Mouse (Mus musculus): Measurements from ENCODE around the gene C130026I21Rik. TPM values are rescaled to one million over a fixed set of nuclear protein-coding genes. Genes with fewer than 3 reads are reported as not detected.
"Not testable (repeated sequence)": the region's sequence is repeated elsewhere in the genome, so short reads cannot be mapped to it uniquely, and the experiment has no call there.

The C130026I21Rik gene
- polyA plus RNA-seq, 1 experiment from 2014 or later = 1.1 TPM

DNA sequence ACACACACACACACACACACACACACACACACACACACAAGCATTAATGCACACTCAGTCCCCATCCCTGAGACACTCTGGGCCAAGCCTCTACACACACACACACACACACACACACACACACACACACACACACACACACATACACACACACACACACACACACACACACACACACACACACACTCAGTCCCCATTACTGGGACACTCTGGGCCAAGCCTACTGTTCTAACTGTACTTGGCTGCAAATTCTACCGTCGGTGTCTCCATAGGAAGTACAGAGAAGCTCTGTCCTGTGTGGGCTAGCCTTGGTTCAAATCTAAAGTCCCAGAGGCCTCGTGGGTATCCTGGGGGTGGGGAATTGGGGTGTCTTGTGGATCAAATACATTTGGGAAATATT lies 159.5 kb downstream of the C130026I21Rik start:
- not testable (repeated sequence) for H3K4me2 ChIP-seq (ENCODE audit: low read depth, low read length); ATAC-seq; H3K4me3 ChIP-seq (ENCODE audit: low read depth, low read length); H3K27me3 ChIP-seq (ENCODE audit: insufficient read depth, low read length); H3K27ac ChIP-seq (ENCODE audit: low read depth); H3K9ac ChIP-seq (replicated peaks); H3K9me3 ChIP-seq (ENCODE audit: low read length); DNase-seq; H3K4me1 ChIP-seq (ENCODE audit: insufficient read depth); H3K36me3 ChIP-seq (replicated peaks; ENCODE audit: insufficient read depth, low read length)
- WGBS (ENCODE audit: insufficient replicate concordance) = 71% methylated on average over 2 of the region's 3 CpGs

DNA sequence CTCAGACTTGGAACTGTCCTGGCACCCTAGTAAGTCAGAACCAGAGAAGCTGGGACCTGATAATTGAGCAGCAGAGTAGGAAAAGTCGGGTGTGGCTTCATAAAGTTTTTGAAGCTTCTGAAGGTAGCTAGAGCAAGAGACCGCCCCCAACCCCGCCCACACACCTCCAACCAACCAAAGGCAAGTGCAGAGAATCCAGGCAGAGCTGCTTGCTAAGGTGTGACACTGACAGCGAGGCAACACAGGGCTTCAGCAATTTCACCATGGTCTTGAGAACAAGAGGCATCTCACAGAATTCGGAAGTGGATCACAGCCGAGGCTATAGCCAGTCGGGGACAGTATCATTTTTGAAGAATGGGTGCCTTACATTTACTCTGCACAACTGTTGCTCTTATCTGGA lies 160.6 kb downstream of the C130026I21Rik start, which contains the start of gene A530032D15Rik:
Gene A530032D15Rik, minus strand, starts transcription at position 101 of the 400 bp plus-strand sequence.
- not testable (repeated sequence) for DNase-seq; H3K4me2 ChIP-seq (ENCODE audit: low read depth, low read length); H3K36me3 ChIP-seq (replicated peaks; ENCODE audit: insufficient read depth, low read length); H3K9ac ChIP-seq (replicated peaks); H3K4me3 ChIP-seq (ENCODE audit: low read depth, low read length); H3K27me3 ChIP-seq (ENCODE audit: insufficient read depth, low read length); H3K27ac ChIP-seq (ENCODE audit: low read depth); ATAC-seq; H3K4me1 ChIP-seq (ENCODE audit: insufficient read depth); H3K9me3 ChIP-seq (ENCODE audit: low read length)
- WGBS (ENCODE audit: insufficient replicate concordance) = no CpG with 5 or more reads among the region's 7 CpGs

DNA sequence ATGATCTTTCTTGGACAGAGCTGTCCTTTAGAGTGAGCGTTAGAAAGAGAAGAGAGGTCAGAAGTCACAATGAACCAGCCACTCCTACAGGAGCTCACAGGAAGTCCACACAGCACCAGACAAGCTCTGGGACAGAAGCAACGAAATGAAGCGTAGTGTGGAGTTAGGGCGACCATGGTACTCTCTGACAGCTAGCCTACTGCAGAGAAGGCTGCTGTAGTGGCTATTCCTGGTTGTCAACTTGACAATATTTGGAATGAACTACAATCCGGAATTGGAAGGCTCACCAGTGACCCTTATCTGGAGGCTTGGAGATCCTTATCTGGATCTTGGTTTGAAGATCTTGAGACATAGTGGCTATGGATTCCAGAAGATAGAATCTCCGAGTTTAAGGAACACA lies 164.4 kb downstream of the C130026I21Rik start:
- not testable (repeated sequence) for H3K36me3 ChIP-seq (replicated peaks; ENCODE audit: insufficient read depth, low read length); H3K4me2 ChIP-seq (ENCODE audit: low read depth, low read length); H3K9me3 ChIP-seq (ENCODE audit: low read length); H3K4me1 ChIP-seq (ENCODE audit: insufficient read depth); H3K4me3 ChIP-seq (ENCODE audit: low read depth, low read length); H3K9ac ChIP-seq (replicated peaks); H3K27me3 ChIP-seq (ENCODE audit: insufficient read depth, low read length); H3K27ac ChIP-seq (ENCODE audit: low read depth); DNase-seq; ATAC-seq
- WGBS (ENCODE audit: insufficient replicate concordance) = 59% methylated on average over 5 of the region's 6 CpGs

DNA sequence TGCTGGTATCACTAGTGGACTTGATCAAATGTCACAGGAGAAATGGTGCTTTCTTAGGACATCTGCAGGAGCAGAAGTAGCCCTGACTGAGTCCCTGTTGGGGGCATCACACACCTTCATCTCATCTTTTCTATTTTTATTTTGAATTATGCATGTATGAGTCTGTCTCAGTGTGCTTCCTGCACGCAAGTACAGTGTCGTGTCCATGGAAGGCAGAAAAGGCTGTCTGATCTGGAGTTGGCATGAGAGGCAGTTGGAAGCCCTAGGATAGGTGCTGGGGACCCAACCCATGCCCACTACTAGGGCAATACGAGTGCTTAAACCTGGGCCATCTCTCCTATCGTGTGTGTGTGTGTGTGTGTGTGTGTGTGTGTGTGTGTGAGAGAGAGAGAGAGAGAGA lies 165.0 kb downstream of the C130026I21Rik start:
- 68% methylated on average over 4 of the region's 4 CpGs for WGBS (ENCODE audit: insufficient replicate concordance)
- H3K27me3 ChIP-seq (ENCODE audit: insufficient read depth, low read length); H3K4me1 ChIP-seq (ENCODE audit: insufficient read depth); H3K4me3 ChIP-seq (ENCODE audit: low read depth, low read length); H3K9ac ChIP-seq (replicated peaks); ATAC-seq; H3K9me3 ChIP-seq (ENCODE audit: low read length); H3K27ac ChIP-seq (ENCODE audit: low read depth); H3K36me3 ChIP-seq (replicated peaks; ENCODE audit: insufficient read depth, low read length); H3K4me2 ChIP-seq (ENCODE audit: low read depth, low read length); DNase-seq: not testable (repeated sequence)

DNA sequence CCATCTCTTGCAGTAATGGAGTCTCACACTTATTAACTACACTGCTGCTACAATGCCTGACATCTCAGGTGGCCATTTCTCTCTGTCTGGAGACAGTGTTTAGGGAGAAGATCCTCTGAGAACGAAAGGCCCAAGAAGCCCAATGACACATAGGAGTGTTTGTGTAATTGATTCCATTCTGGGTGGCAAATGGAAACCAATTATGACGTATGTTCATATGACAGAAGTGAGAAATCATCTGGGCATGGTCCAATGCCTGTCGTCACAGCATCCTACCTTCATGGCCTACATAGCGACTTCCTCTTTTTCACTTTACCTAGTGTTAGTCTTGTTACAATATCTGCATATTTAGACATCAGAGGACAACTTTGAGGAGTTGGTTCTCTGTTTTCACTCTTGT lies 168.6 kb downstream of the C130026I21Rik start:
- H3K27me3 ChIP-seq (ENCODE audit: insufficient read depth, low read length); H3K4me2 ChIP-seq (ENCODE audit: low read depth, low read length); H3K9me3 ChIP-seq (ENCODE audit: low read length): not testable (repeated sequence)

GRCm38 (mm10) chr1:85099864-85100263 lies 170.5 kb downstream of the C130026I21Rik start, which contains the start of gene Gm10553:
Gm10553 (plus strand) TSS chr1:85100164.
- not testable (repeated sequence) for H3K9ac ChIP-seq (replicated peaks); H3K4me2 ChIP-seq (ENCODE audit: low read depth, low read length); H3K36me3 ChIP-seq (replicated peaks; ENCODE audit: insufficient read depth, low read length); H3K9me3 ChIP-seq (ENCODE audit: low read length); H3K4me3 ChIP-seq (ENCODE audit: low read depth, low read length); ATAC-seq; H3K27ac ChIP-seq (ENCODE audit: low read depth); H3K27me3 ChIP-seq (ENCODE audit: insufficient read depth, low read length); DNase-seq; H3K4me1 ChIP-seq (ENCODE audit: insufficient read depth)
- 50% methylated on average over 1 of the region's 1 CpGs for WGBS (ENCODE audit: insufficient replicate concordance)

More for the DNA sequence above, 168.6 kb downstream of the C130026I21Rik start:
- H3K27ac ChIP-seq (ENCODE audit: low read depth); H3K36me3 ChIP-seq (replicated peaks; ENCODE audit: insufficient read depth, low read length); DNase-seq; H3K9ac ChIP-seq (replicated peaks); H3K4me1 ChIP-seq (ENCODE audit: insufficient read depth); ATAC-seq; H3K4me3 ChIP-seq (ENCODE audit: low read depth, low read length): not testable (repeated sequence)
- 66% methylated on average over 4 of the region's 4 CpGs for WGBS (ENCODE audit: insufficient replicate concordance)

GRCm38 (mm10) chr1:85099081-85099480 lies 171.3 kb downstream of the C130026I21Rik start:
- not testable (repeated sequence) for H3K4me1 ChIP-seq (ENCODE audit: insufficient read depth); H3K27me3 ChIP-seq (ENCODE audit: insufficient read depth, low read length); DNase-seq; H3K4me3 ChIP-seq (ENCODE audit: low read depth, low read length); H3K4me2 ChIP-seq (ENCODE audit: low read depth, low read length); H3K9me3 ChIP-seq (ENCODE audit: low read length); ATAC-seq; H3K27ac ChIP-seq (ENCODE audit: low read depth); H3K9ac ChIP-seq (replicated peaks); H3K36me3 ChIP-seq (replicated peaks; ENCODE audit: insufficient read depth, low read length)
- 74% methylated on average over 5 of the region's 7 CpGs for WGBS (ENCODE audit: insufficient replicate concordance)

GRCm38 (mm10) chr1:85093011-85093572 lies 177.3 kb downstream of the C130026I21Rik start:
- WGBS (ENCODE audit: insufficient replicate concordance) = 74% methylated on average over 6 of the region's 7 CpGs

GRCm38 (mm10) chr1:85092169-85092568 lies 178.2 kb downstream of the C130026I21Rik start:
- H3K27me3 ChIP-seq (ENCODE audit: insufficient read depth, low read length); H3K27ac ChIP-seq (ENCODE audit: low read depth); H3K4me2 ChIP-seq (ENCODE audit: low read depth, low read length); H3K4me1 ChIP-seq (ENCODE audit: insufficient read depth); H3K9ac ChIP-seq (replicated peaks); H3K36me3 ChIP-seq (replicated peaks; ENCODE audit: insufficient read depth, low read length); H3K9me3 ChIP-seq (ENCODE audit: low read length); DNase-seq; H3K4me3 ChIP-seq (ENCODE audit: low read depth, low read length); ATAC-seq: not testable (repeated sequence)
- WGBS (ENCODE audit: insufficient replicate concordance) = 28% methylated on average over 1 of the region's 3 CpGs

More at GRCm38 (mm10) chr1:85093011-85093572, 177.3 kb downstream of the C130026I21Rik start:
- H3K27me3 ChIP-seq (ENCODE audit: insufficient read depth, low read length); H3K9me3 ChIP-seq (ENCODE audit: low read length); ATAC-seq; H3K4me1 ChIP-seq (ENCODE audit: insufficient read depth); H3K36me3 ChIP-seq (replicated peaks; ENCODE audit: insufficient read depth, low read length); H3K4me2 ChIP-seq (ENCODE audit: low read depth, low read length); H3K9ac ChIP-seq (replicated peaks); H3K4me3 ChIP-seq (ENCODE audit: low read depth, low read length); H3K27ac ChIP-seq (ENCODE audit: low read depth): not testable (repeated sequence)
- DNase-seq = peak; percentile 10

DNA sequence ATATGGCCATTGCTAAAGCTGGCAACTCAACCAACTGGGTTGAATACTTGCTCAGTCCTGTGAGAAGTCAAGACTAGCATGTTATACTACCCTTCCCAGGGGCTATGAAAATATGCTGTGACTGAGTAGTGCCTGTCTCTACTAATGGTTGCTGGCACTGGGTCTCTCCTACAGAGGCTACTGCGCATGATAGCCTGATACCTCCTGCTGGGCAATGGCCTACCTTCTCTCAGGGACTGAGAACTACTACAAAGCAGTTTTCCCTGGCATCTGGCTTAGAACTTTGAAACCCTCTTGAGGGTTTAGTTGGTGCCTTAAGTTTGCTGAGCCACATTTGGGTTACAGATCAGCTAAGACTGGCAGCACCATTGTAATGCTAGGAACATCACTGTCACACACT lies 184.2 kb downstream of the C130026I21Rik start:
- not testable (repeated sequence) for DNase-seq; H3K4me2 ChIP-seq (ENCODE audit: low read depth, low read length); H3K36me3 ChIP-seq (replicated peaks; ENCODE audit: insufficient read depth, low read length); H3K27ac ChIP-seq (ENCODE audit: low read depth); H3K27me3 ChIP-seq (ENCODE audit: insufficient read depth, low read length); H3K9ac ChIP-seq (replicated peaks); H3K9me3 ChIP-seq (ENCODE audit: low read length); H3K4me1 ChIP-seq (ENCODE audit: insufficient read depth); H3K4me3 ChIP-seq (ENCODE audit: low read depth, low read length); ATAC-seq
- 40% methylated on average over 1 of the region's 1 CpGs for WGBS (ENCODE audit: insufficient replicate concordance)

Measured in liver, postnatal 0 days (tissue).